Mouse (Mus musculus): ENCODE data around the gene 2310034C09Rik.
"Not testable (repeated sequence)": the region's sequence is repeated elsewhere in the genome, so short reads cannot be mapped to it uniquely, and the experiment has no call there.

The 2310034C09Rik gene

GRCm38 (mm10) chr16:88758547-88758946, at the start of gene 2310034C09Rik:
Gene 2310034C09Rik, plus strand, starts transcription at chr16:88758847.
- not testable (repeated sequence) for DNase-seq (ENCODE audit: low read depth)

GRCm38 (mm10) chr16:88710757-88711156, 47.9 kb upstream of the 2310034C09Rik start:
- DNase-seq (ENCODE audit: low read depth) = no peak

GRCm38 (mm10) chr16:88711245-88711644, 47.4 kb upstream of the 2310034C09Rik start:
- no peak for DNase-seq (ENCODE audit: low read depth)

GRCm38 (mm10) chr16:88716549-88716948, 42.1 kb upstream of the 2310034C09Rik start:
- DNase-seq (ENCODE audit: low read depth) = no peak

- DNase-seq (ENCODE audit: low read depth) = no peak
Observed at GRCm38 (mm10) chr16:88720031-88720430, 38.6 kb upstream of the 2310034C09Rik start.

- DNase-seq (ENCODE audit: low read depth) = no peak
Observed at GRCm38 (mm10) chr16:88728812-88729275, 29.8 kb upstream of the 2310034C09Rik start, which contains the start of gene Krtap13-1. Gene Krtap13-1, plus strand, starts transcription at chr16:88728862.

GRCm38 (mm10) chr16:88735391-88735790, 23.3 kb upstream of the 2310034C09Rik start:
- DNase-seq (ENCODE audit: low read depth) = no peak

GRCm38 (mm10) chr16:88744750-88745340, 13.8 kb upstream of the 2310034C09Rik start:
- no peak for DNase-seq (ENCODE audit: low read depth)

GRCm38 (mm10) chr16:88747943-88748342, 10.7 kb upstream of the 2310034C09Rik start:
- no peak for DNase-seq (ENCODE audit: low read depth)

- not testable (repeated sequence) for DNase-seq (ENCODE audit: low read depth)
Observed at GRCm38 (mm10) chr16:88751535-88751934, 7.1 kb upstream of the 2310034C09Rik start, which contains the start of gene Krtap13. Gene Krtap13, minus strand, starts transcription at chr16:88751635.

- no peak for DNase-seq (ENCODE audit: low read depth)
Observed at GRCm38 (mm10) chr16:88774106-88774505, 15.5 kb downstream of the 2310034C09Rik start, which contains the start of gene 2310057N15Rik. Gene 2310057N15Rik, minus strand, starts transcription at chr16:88774206.

GRCm38 (mm10) chr16:88777596-88777995, 18.9 kb downstream of the 2310034C09Rik start, which contains the start of gene Gm5965:
Gene Gm5965, plus strand, starts transcription at chr16:88777896.
- no peak for DNase-seq (ENCODE audit: low read depth)

- DNase-seq (ENCODE audit: low read depth) = no peak
Observed at GRCm38 (mm10) chr16:88786786-88787185, 28.1 kb downstream of the 2310034C09Rik start.
